Mouse (Mus musculus): ENCODE measurements around the gene Tpgs1. TPM values are rescaled to one million over a fixed set of nuclear protein-coding genes. Genes with fewer than 3 reads are reported as not detected.

Gene Tpgs1
- polyA plus RNA-seq, 1 experiment from 2014 or later: 63.1 TPM

GRCm38 (mm10) chr10:79645711-79646110 is 23.5 kb upstream of the Tpgs1 start, which contains the start of gene Odf3l2:
Gene Odf3l2 (minus strand): TSS chr10:79645738.
- no peak within 1 kb of the TSS for H3K9ac ChIP-seq (replicated peaks)
- 66% methylated on average over 8 of the region's 8 CpGs for whole genome bisulfite sequencing

GRCm38 (mm10) chr10:79649070-79649751 is 20.0 kb upstream of the Tpgs1 start:
- Histone ChIP-seq H3K9me3 (no peaks in the 10 kb centered on the region), H3K4me2 (no peak overlapping the region), H3K27ac (no peak overlapping the region), H3K27me3 (peaks cover 16% of the 10 kb centered on the region; the same call in 1 of the 2 replicates), H3K36me3 (no peaks in the 10 kb centered on the region), H3K4me1 (replicated peaks) (no peaks in the 10 kb centered on the region; the same call in 1 of the 2 replicates), H3K9ac (replicated peaks) (no peak overlapping the region), H3K4me3 (replicated peaks) (no peak overlapping the region)
- 30% methylated on average over 7 of the region's 7 CpGs for WGBS
- ATAC-seq (ENCODE audit: insufficient number of reproducible peaks, insufficient read depth, low FRiP score, low TSS enrichment, low read depth): 0 out of 2 replicates have a peak, but pooled peaks have one; percentile 49

More at GRCm38 (mm10) chr10:79645711-79646110, 23.5 kb upstream of the Tpgs1 start, which contains the start of gene Odf3l2:
- H3K4me1 ChIP-seq (replicated peaks): no peaks in the 10 kb centered on the region; the same call in 1 of the 2 replicates
- H3K4me3 ChIP-seq (replicated peaks): no peak within 1 kb of the TSS
- H3K9me3 ChIP-seq: no peaks in the 10 kb centered on the region
- no peak within 1 kb of the TSS for H3K4me2 ChIP-seq
- H3K27me3 ChIP-seq: peaks cover 2% of the 10 kb centered on the region; the same call in 1 of the 2 replicates
- no peak within 1 kb of the TSS for H3K27ac ChIP-seq
- ATAC-seq (ENCODE audit: insufficient number of reproducible peaks, insufficient read depth, low FRiP score, low TSS enrichment, low read depth): no peak
- no peaks in the 10 kb centered on the region for H3K36me3 ChIP-seq

- Histone ChIP-seq H3K27ac (no peak overlapping the region), H3K4me2 (no peak overlapping the region), H3K36me3 (no peaks in the 10 kb centered on the region), H3K4me3 (replicated peaks) (no peak overlapping the region), H3K4me1 (replicated peaks) (peaks cover 8% of the 10 kb centered on the region), H3K9ac (replicated peaks) (no peak overlapping the region), H3K27me3 (peaks cover 17% of the 10 kb centered on the region; the same call in 1 of the 2 replicates), H3K9me3 (no peaks in the 10 kb centered on the region)
- WGBS: 83% methylated on average over 7 of the region's 7 CpGs
- no peak for ATAC-seq (ENCODE audit: insufficient number of reproducible peaks, insufficient read depth, low FRiP score, low TSS enrichment, low read depth)
Measured at GRCm38 (mm10) chr10:79652789-79653188, 16.4 kb upstream of the Tpgs1 start.

GRCm38 (mm10) chr10:79654946-79655395 is 14.2 kb upstream of the Tpgs1 start:
- no peak overlapping the region for H3K27ac ChIP-seq
- no peak overlapping the region for H3K9ac ChIP-seq (replicated peaks)
- ATAC-seq (ENCODE audit: insufficient number of reproducible peaks, insufficient read depth, low FRiP score, low TSS enrichment, low read depth): peak; percentile 67; the same call in 1 of the 2 replicates
- H3K4me3 ChIP-seq (replicated peaks): no peak overlapping the region
- whole genome bisulfite sequencing: 24% methylated on average over 1 of the region's 1 CpGs
- no peak overlapping the region for H3K4me2 ChIP-seq
- peaks cover 17% of the 10 kb centered on the region; the same call in 1 of the 2 replicates for H3K27me3 ChIP-seq
- no peaks in the 10 kb centered on the region for H3K9me3 ChIP-seq
- no peaks in the 10 kb centered on the region for H3K36me3 ChIP-seq
- peaks cover 8% of the 10 kb centered on the region for H3K4me1 ChIP-seq (replicated peaks)

- no peak for ATAC-seq (ENCODE audit: insufficient number of reproducible peaks, insufficient read depth, low FRiP score, low TSS enrichment, low read depth)
- Histone ChIP-seq H3K4me1 (replicated peaks) (peaks cover 11% of the 10 kb centered on the region), H3K4me3 (replicated peaks) (no peak overlapping the region), H3K9ac (replicated peaks) (no peak overlapping the region), H3K36me3 (no peaks in the 10 kb centered on the region), H3K9me3 (no peaks in the 10 kb centered on the region), H3K4me2 (no peak overlapping the region), H3K27ac (no peak overlapping the region), H3K27me3 (0 out of 2 replicates have a peak, but pooled peaks cover 5% of the 10 kb centered on the region)
- 22% methylated on average over 4 of the region's 4 CpGs for WGBS
Measured at GRCm38 (mm10) chr10:79658829-79659228, 10.3 kb upstream of the Tpgs1 start.

- Histone ChIP-seq H3K27ac (no peak overlapping the region), H3K36me3 (no peaks in the 10 kb centered on the region), H3K9me3 (no peaks in the 10 kb centered on the region), H3K4me1 (replicated peaks) (peaks cover 5% of the 10 kb centered on the region), H3K4me2 (no peak overlapping the region), H3K4me3 (replicated peaks) (no peak overlapping the region), H3K27me3 (no peaks in the 10 kb centered on the region), H3K9ac (replicated peaks) (no peak overlapping the region)
- no peak for ATAC-seq (ENCODE audit: insufficient number of reproducible peaks, insufficient read depth, low FRiP score, low TSS enrichment, low read depth)
- 79% methylated on average over 2 of the region's 2 CpGs for WGBS
Measured at GRCm38 (mm10) chr10:79660298-79660697, 8.9 kb upstream of the Tpgs1 start.

- Histone ChIP-seq H3K27me3 (no peaks in the 10 kb centered on the region), H3K9ac (replicated peaks) (no peak overlapping the region), H3K4me1 (replicated peaks) (peaks cover 4% of the 10 kb centered on the region; the same call in 1 of the 2 replicates), H3K4me3 (replicated peaks) (no peak overlapping the region), H3K4me2 (no peak overlapping the region), H3K36me3 (no peaks in the 10 kb centered on the region), H3K27ac (no peak overlapping the region), H3K9me3 (no peaks in the 10 kb centered on the region)
- no peak for ATAC-seq (ENCODE audit: insufficient number of reproducible peaks, insufficient read depth, low FRiP score, low TSS enrichment, low read depth)
- WGBS: 52% methylated on average over 2 of the region's 3 CpGs
Measured at GRCm38 (mm10) chr10:79661861-79662260, 7.3 kb upstream of the Tpgs1 start.

- WGBS: 9% methylated on average over 13 of the region's 13 CpGs
- Histone ChIP-seq H3K27me3 (no peaks in the 10 kb centered on the region), H3K36me3 (no peaks in the 10 kb centered on the region), H3K27ac (no peak within 1 kb of the TSS), H3K4me1 (replicated peaks) (peaks cover 4% of the 10 kb centered on the region; the same call in 1 of the 2 replicates), H3K4me3 (replicated peaks) (no peak within 1 kb of the TSS), H3K9me3 (no peaks in the 10 kb centered on the region), H3K4me2 (no peak within 1 kb of the TSS), H3K9ac (replicated peaks) (no peak within 1 kb of the TSS)
- ATAC-seq (ENCODE audit: insufficient number of reproducible peaks, insufficient read depth, low FRiP score, low TSS enrichment, low read depth): no peak
Measured at GRCm38 (mm10) chr10:79664131-79664665, 5.0 kb upstream of the Tpgs1 start, which contains the start of gene Madcam1. Gene Madcam1 (plus strand): TSS chr10:79664559.

GRCm38 (mm10) chr10:79665051-79665450 is 4.1 kb upstream of the Tpgs1 start:
- no peak overlapping the region for H3K27ac ChIP-seq
- no peak for ATAC-seq (ENCODE audit: insufficient number of reproducible peaks, insufficient read depth, low FRiP score, low TSS enrichment, low read depth)
- H3K9me3 ChIP-seq: no peaks in the 10 kb centered on the region
- 81% methylated on average over 8 of the region's 8 CpGs for WGBS
- H3K36me3 ChIP-seq: no peaks in the 10 kb centered on the region
- H3K4me3 ChIP-seq (replicated peaks): no peak overlapping the region
- H3K4me1 ChIP-seq (replicated peaks): peaks cover 4% of the 10 kb centered on the region
- H3K27me3 ChIP-seq: no peaks in the 10 kb centered on the region
- no peak overlapping the region for H3K4me2 ChIP-seq
- H3K9ac ChIP-seq (replicated peaks): no peak overlapping the region

GRCm38 (mm10) chr10:79666493-79666892 is 2.7 kb upstream of the Tpgs1 start:
- Histone ChIP-seq H3K9ac (replicated peaks) (no peak overlapping the region), H3K4me1 (replicated peaks) (peaks cover 19% of the 10 kb centered on the region), H3K36me3 (no peaks in the 10 kb centered on the region), H3K27me3 (no peaks in the 10 kb centered on the region), H3K4me2 (no peak overlapping the region), H3K27ac (no peak overlapping the region), H3K4me3 (replicated peaks) (no peak overlapping the region), H3K9me3 (no peaks in the 10 kb centered on the region)
- no peak for ATAC-seq (ENCODE audit: insufficient number of reproducible peaks, insufficient read depth, low FRiP score, low TSS enrichment, low read depth)
- 67% methylated on average over 9 of the region's 9 CpGs for WGBS

- H3K9ac ChIP-seq (replicated peaks): no peak overlapping the region
- H3K4me3 ChIP-seq (replicated peaks): no peak overlapping the region
- no peak overlapping the region for H3K27ac ChIP-seq
- ATAC-seq (ENCODE audit: insufficient number of reproducible peaks, insufficient read depth, low FRiP score, low TSS enrichment, low read depth): no peak
- H3K4me1 ChIP-seq (replicated peaks): peaks cover 21% of the 10 kb centered on the region
- WGBS: 81% methylated on average over 5 of the region's 5 CpGs
- H3K4me2 ChIP-seq: no peak overlapping the region
- H3K36me3 ChIP-seq: peaks cover 6% of the 10 kb centered on the region; the same call in 1 of the 2 replicates
- no peaks in the 10 kb centered on the region for H3K27me3 ChIP-seq
- no peaks in the 10 kb centered on the region for H3K9me3 ChIP-seq
Measured at GRCm38 (mm10) chr10:79668076-79668475, 1.1 kb upstream of the Tpgs1 start.
